Mouse (Mus musculus) MEL (cell line): ENCODE measurements around the gene Iqschfp. TPM values are rescaled to one million over a fixed set of nuclear protein-coding genes. Genes with fewer than 3 reads are reported as not detected.

Source experiments
- DNase-seq: peaks from one replicate; pipeline ENCODE4 v3.0.0; 2011; ENCODE audit warnings: low read depth, low spot score
- H3K27ac ChIP-seq: 2 replicates; pipeline ENCODE4 v1.5.1; 2012; ENCODE audit warnings: low read depth, mild to moderate bottlenecking, control low read depth, low read length, moderate library complexity; ENCODE audit not compliant: control insufficient read depth
- H3K27me3 ChIP-seq, 2 experiments: fragments of 150-350 bp in 1 of 2; sonication (generic) in 1 of 2; 2 replicates each; pipeline ENCODE4 v1.6.1; 2012; ENCODE audit warnings: low read length in 2 of 2, mild to moderate bottlenecking in 2 of 2, improper control_type of control experiment in 1 of 2, moderate library complexity in 1 of 2; ENCODE audit not compliant: insufficient read depth in 2 of 2, control insufficient read depth in 1 of 2
- H3K36me3 ChIP-seq, 2 experiments: 2 replicates each; pipeline ENCODE4 v1.6.1; 2012 to 2014; ENCODE audit warnings: low read length in 2 of 2, improper control_type of control experiment in 1 of 2, inconsistent platforms in 1 of 2, mild to moderate bottlenecking in 1 of 2; ENCODE audit not compliant: insufficient read depth in 2 of 2, control insufficient read depth in 1 of 2
- H3K4me1 ChIP-seq, 2 experiments: fragments of 150-350 bp in 1 of 2; sonication (generic) in 1 of 2; 2 replicates each; pipeline ENCODE4 v1.6.1; 2012; ENCODE audit warnings: low read length in 2 of 2, improper control_type of control experiment in 1 of 2, mild to moderate bottlenecking in 1 of 2; ENCODE audit not compliant: insufficient read depth in 2 of 2, control insufficient read depth in 1 of 2
- H3K4me3 ChIP-seq, 2 experiments: fragments of 150-350 bp in 1 of 2; sonication (generic) in 1 of 2; 2 replicates each; pipeline ENCODE4 v1.5.1; 2012; ENCODE audit warnings: low read depth in 2 of 2, low read length in 2 of 2, mild to moderate bottlenecking in 2 of 2, moderate library complexity in 2 of 2, control low read depth in 1 of 2, improper control_type of control experiment in 1 of 2; ENCODE audit not compliant: control insufficient read depth in 1 of 2, insufficient read depth in 1 of 2
- H3K79me2 ChIP-seq: 2 replicates; pipeline ENCODE4 v1.6.1; 2012; ENCODE audit warnings: mild to moderate bottlenecking, low read length, moderate library complexity; ENCODE audit not compliant: control insufficient read depth, poor library complexity, insufficient read depth
- H3K9ac ChIP-seq: 2 replicates; pipeline ENCODE4 v1.6.1; 2012; ENCODE audit warnings: low read depth, mild to moderate bottlenecking, control low read depth, low read length, moderate library complexity; ENCODE audit not compliant: control insufficient read depth, poor library complexity, severe bottlenecking
- H3K9me3 ChIP-seq: fragments of 150-350 bp; sonication (generic); replicated peaks from 2 replicates; pipeline ENCODE4 v1.6.1; 2012; ENCODE audit warnings: mild to moderate bottlenecking, low read length, improper control_type of control experiment, moderate library complexity; ENCODE audit not compliant: insufficient read depth
- BHLHE40 ChIP-seq: IDR thresholded peaks from 2 replicates; pipeline ENCODE4 v1.6.1; 2012; ENCODE audit warnings: low read depth, mild to moderate bottlenecking, inconsistent platforms, low read length, improper control_type of control experiment, borderline replicate concordance
- CHD1 ChIP-seq: IDR thresholded peaks from 2 replicates; pipeline ENCODE4 v1.6.1; 2012; ENCODE audit warnings: low read depth, mild to moderate bottlenecking, inconsistent platforms, low read length, improper control_type of control experiment
- EP300 ChIP-seq, 2 experiments: IDR thresholded peaks; 2 replicates each; pipeline ENCODE4 v1.6.1; 2011; ENCODE audit warnings: improper control_type of control experiment in 2 of 2, low read length in 2 of 2, low read depth in 1 of 2, mild to moderate bottlenecking in 1 of 2
- GATA1 ChIP-seq: IDR thresholded peaks from 2 replicates; pipeline ENCODE4 v1.6.1; 2011; ENCODE audit warnings: low read depth, low read length, improper control_type of control experiment
- KAT2A ChIP-seq: conservative IDR thresholded peaks from 2 replicates; pipeline ENCODE4 v1.6.1; 2012; ENCODE audit warnings: low read depth, low read length, improper control_type of control experiment, inconsistent platforms
- MAX ChIP-seq: IDR thresholded peaks from 2 replicates; pipeline ENCODE4 v1.6.1; 2011; ENCODE audit warnings: low read length, improper control_type of control experiment
- MEF2A ChIP-seq: IDR thresholded peaks from 2 replicates; pipeline ENCODE4 v1.6.1; 2014; ENCODE audit warnings: low read depth, mild to moderate bottlenecking, inconsistent platforms, low read length, improper control_type of control experiment; ENCODE audit not compliant: poor library complexity, insufficient replicate concordance, severe bottlenecking; ENCODE audit errors: extremely low read depth
- NRF1 ChIP-seq: IDR thresholded peaks from 2 replicates; pipeline ENCODE4 v1.6.1; 2014; ENCODE audit warnings: low read depth, mild to moderate bottlenecking, inconsistent platforms, low read length, improper control_type of control experiment, moderate library complexity; ENCODE audit not compliant: poor library complexity, insufficient read depth, severe bottlenecking
- POLR2A ChIP-seq, 2 experiments: IDR thresholded peaks; 2 replicates each; pipeline ENCODE4 v1.6.1; 2011 to 2012; ENCODE audit warnings: low read length in 2 of 2, mild to moderate bottlenecking in 2 of 2, control low read depth in 1 of 2, improper control_type of control experiment in 1 of 2, low read depth in 1 of 2, moderate library complexity in 1 of 2; ENCODE audit not compliant: control insufficient read depth in 1 of 2, insufficient read depth in 1 of 2, poor library complexity in 1 of 2
- POLR2AphosphoS5 ChIP-seq: IDR thresholded peaks from 2 replicates; pipeline ENCODE4 v1.6.1; 2012; ENCODE audit warnings: low read depth, borderline replicate concordance, mild to moderate bottlenecking, inconsistent platforms, low read length, moderate library complexity, mixed read lengths
- RAD21 ChIP-seq: IDR thresholded peaks from 2 replicates; pipeline ENCODE4 v1.6.1; 2011; ENCODE audit warnings: mild to moderate bottlenecking, low read depth, low read length, improper control_type of control experiment
- RCOR1 ChIP-seq: IDR thresholded peaks from 2 replicates; pipeline ENCODE4 v1.6.1; 2012; ENCODE audit warnings: low read depth, mild to moderate bottlenecking, inconsistent platforms, low read length, improper control_type of control experiment
- TAL1 ChIP-seq: IDR thresholded peaks from 2 replicates; pipeline ENCODE4 v1.6.1; 2012; ENCODE audit warnings: mild to moderate bottlenecking, inconsistent platforms, low read length, moderate library complexity, mixed read lengths
- TBP ChIP-seq: IDR thresholded peaks from 2 replicates; pipeline ENCODE4 v1.8.0; 2011; ENCODE audit warnings: low read depth, low read length, improper control_type of control experiment
- TCF12 ChIP-seq: IDR thresholded peaks from 2 replicates; pipeline ENCODE4 v1.6.1; 2014; ENCODE audit warnings: low read depth, mild to moderate bottlenecking, inconsistent platforms, low read length, improper control_type of control experiment, moderate library complexity
- ZNF384 ChIP-seq: IDR thresholded peaks from 2 replicates; pipeline ENCODE4 v1.6.1; 2012; ENCODE audit warnings: low read depth, mild to moderate bottlenecking, inconsistent platforms, low read length, improper control_type of control experiment
- polyA plus RNA-seq, 2 experiments: library from polyadenylated mRNA; stranded (reverse) in 1 of 2; unstranded in 1 of 2; fragments of >175 nt in 1 of 2; fragments of >200 nt in 1 of 2; gene quantifications; 2 replicates each; pipeline versions ENCODE4 v1.2.1 to v1.2.4; 2012; ENCODE audit warnings: low replicate concordance in 2 of 2, low read depth in 1 of 2; ENCODE audit not compliant: insufficient read length in 2 of 2, insufficient read depth in 1 of 2, missing spikeins in 1 of 2
- total RNA-seq: library from RNA; depleted of rRNA; stranded (reverse); fragments of 300-350 nt; gene quantifications from 2 replicates; pipeline ENCODE4 v1.2.3, GENCODE M21; 2012

Gene Iqschfp
- total and polyA plus RNA-seq, 3 experiments: not detected

GRCm38 (mm10) chr3:67887251-67887650 is 4.8 kb upstream of the Iqschfp start:
- DNase-seq: no peak
- TF ChIP-seq RAD21: no peak
- TF ChIP-seq ZNF384: no peak
- no peak for TF ChIP-seq MAX
- no peak for TF ChIP-seq GATA1
- TF ChIP-seq TBP: no peak
- TF ChIP-seq BHLHE40: no peak
- TF ChIP-seq NRF1: no peak
- TF ChIP-seq MEF2A: no peak
- TF ChIP-seq TCF12: no peak
- TF ChIP-seq EP300 (IDR thresholded peaks at IDR 0.05; ENCODE audit: low read depth in 1 of 2, low read length in 2 of 2): no peak
- TF ChIP-seq POLR2A (IDR thresholded peaks at IDR 0.05; ENCODE audit: control insufficient read depth in 1 of 2, insufficient read depth in 1 of 2, low read depth in 1 of 2, low read length in 2 of 2, poor library complexity in 1 of 2): no peak
- H3K4me1 ChIP-seq: no peaks in the 10 kb centered on the region
- H3K9ac ChIP-seq: no peak overlapping the region
- no peaks in the 10 kb centered on the region for H3K36me3 ChIP-seq
- no peak overlapping the region for H3K27ac ChIP-seq
- H3K79me2 ChIP-seq: no peaks in the 10 kb centered on the region
- no peak overlapping the region for H3K4me3 ChIP-seq
- no peaks in the 10 kb centered on the region for H3K27me3 ChIP-seq
- no peaks in the 10 kb centered on the region for H3K9me3 ChIP-seq

GRCm38 (mm10) chr3:67892768-67893167 is 736 bp downstream of the Iqschfp start:
- no peak overlapping the region for H3K9ac ChIP-seq
- no peak overlapping the region for H3K27ac ChIP-seq
- no peaks in the 10 kb centered on the region for H3K27me3 ChIP-seq
- no peaks in the 10 kb centered on the region for H3K79me2 ChIP-seq
- DNase-seq: no peak
- TF ChIP-seq BHLHE40 (no peak), CHD1 (no peak), GATA1 (no peak), RCOR1 (no peak), MAX (no peak), TAL1 (no peak), MEF2A (no peak), POLR2AphosphoS5 (no peak), KAT2A (no peak)
- no peaks in the 10 kb centered on the region for H3K4me1 ChIP-seq
- no peaks in the 10 kb centered on the region for H3K36me3 ChIP-seq
- H3K4me3 ChIP-seq: no peak overlapping the region
- no peaks in the 10 kb centered on the region for H3K9me3 ChIP-seq
